Mouse (Mus musculus) stomach, embryonic 15.5 days (tissue): ENCODE measurements at regions not wholly inside any gene's neighbourhood (a gene's known extent, or its start where the extent isn't known, plus 50 kb on each side); places are given as distances from the start of the nearest gene placed in this dataset.

ENCODE experiments used
- ATAC-seq: fragments of 200-750 bp; cut with Nextera tagmentation; 2 replicates; pipeline ENCODE4 v1.8.0; 2017; ENCODE audit warnings: low read depth, moderate number of reproducible peaks, moderate TSS enrichment; ENCODE audit not compliant: insufficient read depth, low FRiP score
- H3K27ac ChIP-seq: fragments of 300-500 bp; sonication (generic); 2 replicates; pipeline ENCODE4 v1.5.1; 2015; ENCODE audit warnings: mild to moderate bottlenecking, inconsistent platforms
- H3K27me3 ChIP-seq: fragments of 300-500 bp; sonication (generic); replicated peaks from 2 replicates; pipeline ENCODE4 v1.6.1; 2015; ENCODE audit warnings: inconsistent platforms
- H3K36me3 ChIP-seq: fragments of 300-500 bp; sonication (generic); 2 replicates; pipeline ENCODE4 v1.6.1; 2015; ENCODE audit warnings: inconsistent platforms
- H3K4me1 ChIP-seq: fragments of 300-500 bp; sonication (generic); 2 replicates; pipeline ENCODE4 v1.6.1; 2015; ENCODE audit warnings: inconsistent platforms
- H3K4me2 ChIP-seq: fragments of 300-500 bp; sonication (generic); 2 replicates; pipeline ENCODE4 v1.6.1; 2015; ENCODE audit warnings: mild to moderate bottlenecking, inconsistent platforms
- H3K4me3 ChIP-seq: fragments of 300-500 bp; sonication (generic); replicated peaks from 2 replicates; pipeline ENCODE4 v1.5.1; 2015; ENCODE audit warnings: inconsistent platforms
- H3K9ac ChIP-seq: fragments of 300-500 bp; sonication (generic); 2 replicates; pipeline ENCODE4 v1.6.1; 2015; ENCODE audit warnings: inconsistent platforms
- H3K9me3 ChIP-seq: fragments of 300-500 bp; sonication (generic); 2 replicates; pipeline ENCODE4 v1.6.1; 2016; ENCODE audit warnings: inconsistent platforms
- WGBS: fragments of 180-500 bp; shearing (Covaris S2); methylation state at CpG from one replicate; pipeline ENCODE4 v1.1.7; 2015; 5-methylcytosine and 5-hydroxymethylcytosine counted together

DNA sequence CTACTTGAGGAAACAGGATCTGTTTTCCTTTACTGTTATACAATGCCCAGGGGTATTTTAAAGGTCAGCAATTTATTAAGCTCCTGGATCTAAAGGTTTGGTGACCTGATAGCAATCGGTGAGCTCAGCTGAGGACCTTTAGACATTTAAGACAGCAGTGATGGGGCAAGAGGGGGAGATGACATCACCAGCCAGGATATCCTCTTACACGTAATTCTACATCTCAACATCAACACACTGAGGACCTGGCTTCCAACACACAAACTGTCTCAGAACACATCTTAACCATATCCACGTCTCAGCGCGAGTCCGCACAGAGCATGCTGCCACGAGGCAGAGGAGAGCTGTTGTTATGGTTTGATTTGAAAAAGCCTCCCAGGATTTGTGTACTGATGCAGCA is 69.2 kb downstream of the Nhlrc3 start:
- no peaks in the 10 kb centered on the region for H3K27me3 ChIP-seq
- ATAC-seq, result no peak
- no peaks in the 10 kb centered on the region for H3K9me3 ChIP-seq
- WGBS, result 72% methylated on average over 7 of the region's 7 CpGs
- H3K9ac ChIP-seq, result no peak overlapping the region
- H3K4me3 ChIP-seq, result no peak overlapping the region
- H3K27ac ChIP-seq, result no peak overlapping the region
- no peaks in the 10 kb centered on the region for H3K4me1 ChIP-seq
- no peak overlapping the region for H3K4me2 ChIP-seq
- H3K36me3 ChIP-seq, result no peaks in the 10 kb centered on the region

DNA sequence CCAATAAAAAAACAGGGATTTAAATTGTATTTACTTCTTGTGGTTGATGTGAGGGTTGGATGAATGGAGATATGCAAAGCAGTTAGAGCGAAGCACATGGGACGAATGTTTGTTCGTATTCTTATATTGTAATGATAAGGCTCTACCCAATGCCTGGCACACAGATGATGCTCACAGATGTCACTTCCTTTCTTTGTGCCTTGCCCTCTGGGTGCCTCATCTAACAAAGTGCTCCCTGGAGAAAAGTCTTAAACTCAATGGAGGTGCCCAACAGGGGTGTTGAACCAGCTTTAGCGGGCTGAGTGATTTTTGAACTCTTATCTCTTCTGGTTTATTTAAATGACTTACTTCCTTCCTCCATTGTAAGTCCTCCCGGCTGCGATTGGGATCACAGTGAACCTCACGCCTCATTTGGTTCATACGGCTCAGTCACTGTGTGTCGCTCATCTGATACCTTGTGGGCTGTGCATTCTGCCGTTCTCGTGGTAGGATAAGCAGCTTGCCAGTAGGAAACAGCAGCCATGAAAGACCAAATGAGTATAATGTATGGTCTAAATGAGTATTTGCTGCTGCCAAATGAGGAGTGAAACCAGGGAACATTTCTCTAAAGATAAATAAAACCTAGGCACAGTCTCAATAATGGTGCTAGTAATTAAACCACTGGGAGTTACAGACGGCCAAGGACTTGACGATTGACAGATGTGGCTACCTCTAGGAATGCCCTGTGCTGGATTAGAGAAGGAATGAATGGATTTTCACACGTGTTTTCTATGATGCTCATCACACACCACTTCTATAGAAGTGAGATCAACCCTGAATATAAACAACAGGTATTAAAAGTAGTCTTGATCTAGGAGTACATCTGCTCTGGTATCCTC is 81.2 kb downstream of the Nhlrc3 start:
- no peak overlapping the region for H3K4me2 ChIP-seq
- no peaks in the 10 kb centered on the region for H3K4me1 ChIP-seq
- no peaks in the 10 kb centered on the region for H3K9me3 ChIP-seq
- H3K27me3 ChIP-seq, result no peaks in the 10 kb centered on the region
- WGBS, result 67% methylated on average over 14 of the region's 14 CpGs
- no peak for ATAC-seq
- H3K4me3 ChIP-seq, result no peak overlapping the region
- no peak overlapping the region for H3K9ac ChIP-seq
- H3K36me3 ChIP-seq, result no peaks in the 10 kb centered on the region
- no peak overlapping the region for H3K27ac ChIP-seq

DNA sequence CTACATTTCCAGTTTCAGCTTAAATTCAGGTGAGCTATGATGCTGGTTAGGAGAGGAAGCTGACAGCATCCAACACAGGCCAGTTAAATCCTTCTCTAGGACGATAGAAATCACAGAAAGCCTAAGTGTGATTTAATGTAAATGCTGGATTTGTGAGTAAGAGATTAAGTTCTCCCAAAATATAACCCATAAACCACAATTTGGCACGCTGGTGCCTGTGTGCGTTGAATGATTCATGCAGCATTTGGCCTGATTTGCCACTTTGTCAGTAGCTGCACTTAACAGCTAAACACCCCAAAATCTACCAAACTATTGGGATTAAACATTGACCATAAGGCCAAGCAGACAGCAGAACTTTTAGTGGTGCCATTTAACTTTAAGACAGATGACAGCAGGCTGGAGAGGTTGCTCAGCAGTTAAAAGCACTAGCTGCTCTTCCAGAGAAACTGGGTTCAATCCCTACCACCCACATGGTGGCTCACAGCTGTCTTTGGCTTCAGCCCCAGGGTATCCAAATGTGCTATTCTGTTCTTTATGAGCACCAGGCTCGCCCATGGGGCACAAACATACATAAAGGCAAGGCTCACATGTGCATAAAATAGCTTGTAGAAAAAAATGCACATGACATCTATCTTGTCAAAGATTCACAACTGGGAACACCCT is 83.5 kb downstream of the Nhlrc3 start:
- H3K4me3 ChIP-seq, result no peak overlapping the region
- no peaks in the 10 kb centered on the region for H3K9me3 ChIP-seq
- no peak overlapping the region for H3K27ac ChIP-seq
- no peak overlapping the region for H3K9ac ChIP-seq
- ATAC-seq, result no peak
- no peaks in the 10 kb centered on the region for H3K4me1 ChIP-seq
- no peaks in the 10 kb centered on the region for H3K27me3 ChIP-seq
- no peaks in the 10 kb centered on the region for H3K36me3 ChIP-seq
- 53% methylated on average over 4 of the region's 4 CpGs for WGBS
- H3K4me2 ChIP-seq, result no peak overlapping the region

DNA sequence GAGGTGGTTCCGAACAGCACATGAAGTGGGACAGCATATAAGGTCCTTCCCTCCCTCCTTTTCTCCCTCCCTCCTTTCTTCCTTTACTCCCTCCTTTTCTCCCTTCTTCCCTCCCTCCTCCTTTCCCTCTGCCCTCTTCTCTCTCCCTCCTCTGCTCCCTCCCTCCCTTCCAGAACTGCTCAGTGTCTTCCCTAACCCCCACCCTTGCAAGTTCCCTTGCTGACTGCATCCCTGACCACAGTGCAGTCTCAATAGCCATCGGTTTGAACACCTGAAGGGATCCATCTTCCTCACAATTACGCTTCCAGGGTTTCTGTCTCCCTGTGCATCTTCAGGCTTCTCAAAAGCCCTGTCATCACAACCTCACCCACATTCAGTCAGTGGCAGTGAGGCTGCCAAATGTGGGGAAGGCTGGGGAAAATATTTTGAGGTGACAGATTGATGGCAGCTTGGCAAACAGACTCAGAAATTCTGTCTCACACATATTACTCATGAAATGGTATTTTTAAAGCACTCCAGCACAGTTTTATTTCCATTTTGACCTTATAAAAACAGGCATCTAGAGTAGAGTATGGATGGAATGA is 86.2 kb downstream of the Nhlrc3 start:
- H3K27ac ChIP-seq, result no peak overlapping the region
- H3K36me3 ChIP-seq, result no peaks in the 10 kb centered on the region
- no peaks in the 10 kb centered on the region for H3K27me3 ChIP-seq
- H3K4me3 ChIP-seq, result no peak overlapping the region
- 72% methylated on average over 3 of the region's 3 CpGs for WGBS
- no peak for ATAC-seq
- no peak overlapping the region for H3K4me2 ChIP-seq
- H3K4me1 ChIP-seq, result no peaks in the 10 kb centered on the region
- H3K9ac ChIP-seq, result no peak overlapping the region
- H3K9me3 ChIP-seq, result no peaks in the 10 kb centered on the region

DNA sequence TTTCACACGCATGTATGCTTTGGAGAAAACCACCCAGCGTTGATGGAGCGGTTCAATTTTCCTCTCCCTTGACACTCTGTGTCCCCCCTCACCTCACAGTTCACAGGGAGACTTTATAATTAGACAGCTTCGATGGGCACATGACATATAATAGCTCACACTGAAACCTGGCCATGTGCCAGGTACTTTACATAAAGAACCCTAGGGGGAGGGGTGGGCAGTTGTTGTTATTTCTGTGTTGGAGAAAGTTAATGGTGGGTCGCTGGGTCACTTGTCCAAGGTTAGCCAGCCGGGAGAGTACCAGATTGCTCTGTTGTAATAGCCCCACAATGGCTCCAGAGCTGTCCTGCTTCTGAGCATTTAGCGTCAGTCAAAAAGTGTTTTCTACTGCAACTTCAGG is 90.2 kb downstream of the Nhlrc3 start:
- no peak overlapping the region for H3K4me2 ChIP-seq
- H3K4me1 ChIP-seq, result no peaks in the 10 kb centered on the region
- no peak overlapping the region for H3K4me3 ChIP-seq
- 59% methylated on average over 7 of the region's 7 CpGs for WGBS
- ATAC-seq, result no peak
- H3K9me3 ChIP-seq, result no peaks in the 10 kb centered on the region
- H3K27ac ChIP-seq, result no peak overlapping the region
- H3K36me3 ChIP-seq, result no peaks in the 10 kb centered on the region
- H3K27me3 ChIP-seq, result no peaks in the 10 kb centered on the region
- no peak overlapping the region for H3K9ac ChIP-seq

DNA sequence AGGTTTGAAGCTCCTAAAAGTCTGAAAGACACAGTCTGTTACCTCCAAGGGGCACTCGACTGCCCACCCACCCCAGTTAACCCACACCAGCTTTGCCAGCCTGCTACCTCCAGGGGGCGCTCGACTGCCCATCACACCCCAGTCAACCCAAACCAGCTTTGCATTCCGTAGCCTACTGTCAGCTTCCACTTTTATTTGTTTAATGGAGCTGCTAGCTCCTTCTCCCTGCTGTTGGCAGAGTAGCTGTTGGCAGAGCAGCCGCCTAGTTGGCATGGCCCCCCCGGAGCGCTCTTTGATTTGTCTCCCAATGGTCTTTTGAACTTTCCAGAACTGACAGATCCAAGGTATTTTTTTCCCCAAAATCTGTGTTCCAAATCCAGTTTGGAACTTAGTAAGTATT is 91.2 kb downstream of the Nhlrc3 start:
- Histone ChIP-seq H3K9me3 (no peaks in the 10 kb centered on the region), H3K27ac (no peak overlapping the region), H3K4me1 (no peaks in the 10 kb centered on the region), H3K27me3 (no peaks in the 10 kb centered on the region), H3K4me3 (no peak overlapping the region), H3K9ac (no peak overlapping the region), H3K36me3 (no peaks in the 10 kb centered on the region), H3K4me2 (no peak overlapping the region)
- WGBS, result 63% methylated on average over 7 of the region's 7 CpGs
- ATAC-seq, result no peak

DNA sequence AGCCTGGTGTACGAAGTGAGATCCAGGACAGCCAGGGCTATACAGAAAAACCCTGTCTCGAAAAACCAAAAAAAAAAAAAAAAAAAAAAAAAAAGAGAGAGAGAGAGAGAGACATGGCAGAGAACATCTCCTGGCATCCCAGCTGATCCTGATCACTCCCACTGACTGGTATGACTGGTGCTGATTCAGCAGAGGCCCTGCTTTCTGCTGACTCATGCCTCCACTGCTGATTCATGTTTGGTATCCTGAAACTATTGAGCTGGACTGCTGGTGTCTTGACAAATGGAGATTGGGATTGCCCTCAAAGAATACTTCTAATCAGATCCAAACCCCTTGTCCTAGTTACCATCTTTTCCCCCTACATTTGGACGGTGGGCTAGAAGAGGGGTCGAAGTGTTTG is 101.9 kb downstream of the Nhlrc3 start:
- H3K27me3 ChIP-seq, result no peaks in the 10 kb centered on the region
- H3K36me3 ChIP-seq, result no peaks in the 10 kb centered on the region
- WGBS, result 71% methylated on average over 4 of the region's 4 CpGs
- H3K27ac ChIP-seq, result no peak overlapping the region
- no peak overlapping the region for H3K9ac ChIP-seq
- H3K9me3 ChIP-seq, result no peaks in the 10 kb centered on the region
- H3K4me2 ChIP-seq, result no peak overlapping the region
- no peaks in the 10 kb centered on the region for H3K4me1 ChIP-seq
- no peak overlapping the region for H3K4me3 ChIP-seq
- ATAC-seq, result no peak

DNA sequence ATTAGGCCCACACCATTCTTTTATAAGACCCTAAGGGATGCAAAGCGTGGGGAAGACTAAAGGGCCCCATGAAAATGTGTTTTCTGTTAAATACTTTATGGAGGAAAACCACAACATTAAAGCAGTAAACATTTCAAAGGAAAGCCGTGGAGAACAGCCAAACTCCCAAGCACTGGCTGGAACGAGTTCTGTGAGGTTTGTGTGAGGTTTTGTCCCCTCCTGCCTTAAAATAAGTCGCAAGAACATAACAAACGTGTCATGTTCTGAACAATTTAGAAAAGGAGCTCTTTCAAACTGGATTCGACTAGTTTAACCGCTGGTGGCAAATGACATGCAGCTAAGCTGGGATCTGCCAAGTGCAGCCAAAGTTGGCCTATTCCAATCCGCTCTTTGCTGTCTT is 109.4 kb downstream of the Nhlrc3 start:
- Histone ChIP-seq H3K9ac (no peak overlapping the region), H3K36me3 (no peaks in the 10 kb centered on the region), H3K4me1 (no peaks in the 10 kb centered on the region), H3K27me3 (no peaks in the 10 kb centered on the region), H3K9me3 (no peaks in the 10 kb centered on the region), H3K4me3 (no peak overlapping the region), H3K27ac (no peak overlapping the region), H3K4me2 (no peak overlapping the region)
- no peak for ATAC-seq
- 55% methylated on average over 8 of the region's 8 CpGs for WGBS

DNA sequence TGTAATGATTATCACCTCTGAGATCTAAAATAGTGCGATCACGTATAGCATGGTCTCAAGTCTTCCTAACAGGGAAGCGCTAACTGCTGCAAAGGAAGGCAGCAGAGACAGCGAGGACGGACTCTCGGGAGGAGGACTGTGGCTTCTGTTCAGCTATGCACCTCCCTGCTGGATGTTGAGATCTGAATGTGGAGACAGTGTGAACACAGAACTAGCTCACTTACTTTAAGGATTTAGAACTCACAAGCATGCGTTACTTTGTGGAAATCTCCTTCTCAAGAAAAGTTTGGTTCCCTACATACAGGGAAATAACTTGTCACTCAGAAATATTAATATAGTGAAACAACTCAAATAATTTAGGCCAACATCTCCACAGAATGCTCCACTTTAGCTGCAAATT is 109.8 kb downstream of the Nhlrc3 start:
- Histone ChIP-seq H3K4me2 (no peak overlapping the region), H3K27ac (no peak overlapping the region), H3K4me3 (no peak overlapping the region), H3K27me3 (no peaks in the 10 kb centered on the region), H3K36me3 (no peaks in the 10 kb centered on the region), H3K4me1 (no peaks in the 10 kb centered on the region), H3K9me3 (no peaks in the 10 kb centered on the region), H3K9ac (no peak overlapping the region)
- 82% methylated on average over 7 of the region's 7 CpGs for WGBS
- no peak for ATAC-seq

DNA sequence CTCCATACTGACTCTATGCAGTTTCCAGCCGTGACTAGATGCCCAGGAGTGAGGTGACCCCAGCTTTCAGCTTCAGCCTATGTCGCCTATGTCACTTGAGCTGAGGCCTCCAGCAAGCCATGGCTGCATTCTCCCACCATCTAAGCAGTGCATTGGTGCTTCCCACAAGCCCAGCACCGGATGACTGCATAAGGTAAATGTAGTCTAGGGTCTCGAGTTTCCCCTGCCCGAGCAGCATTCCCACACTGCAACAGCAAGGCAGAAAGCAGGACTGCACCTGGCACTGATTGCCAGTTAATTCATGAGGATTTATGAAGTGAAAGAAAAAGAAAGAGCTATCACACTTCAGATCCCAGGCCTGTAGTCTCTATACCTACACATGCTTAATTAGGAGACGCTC is 119.5 kb downstream of the Nhlrc3 start:
- Histone ChIP-seq H3K36me3 (no peaks in the 10 kb centered on the region), H3K27ac (no peak overlapping the region), H3K4me1 (no peaks in the 10 kb centered on the region), H3K9ac (no peak overlapping the region), H3K9me3 (no peaks in the 10 kb centered on the region), H3K4me3 (no peak overlapping the region), H3K27me3 (no peaks in the 10 kb centered on the region), H3K4me2 (no peak overlapping the region)
- WGBS, result 79% methylated on average over 6 of the region's 6 CpGs
- no peak for ATAC-seq

DNA sequence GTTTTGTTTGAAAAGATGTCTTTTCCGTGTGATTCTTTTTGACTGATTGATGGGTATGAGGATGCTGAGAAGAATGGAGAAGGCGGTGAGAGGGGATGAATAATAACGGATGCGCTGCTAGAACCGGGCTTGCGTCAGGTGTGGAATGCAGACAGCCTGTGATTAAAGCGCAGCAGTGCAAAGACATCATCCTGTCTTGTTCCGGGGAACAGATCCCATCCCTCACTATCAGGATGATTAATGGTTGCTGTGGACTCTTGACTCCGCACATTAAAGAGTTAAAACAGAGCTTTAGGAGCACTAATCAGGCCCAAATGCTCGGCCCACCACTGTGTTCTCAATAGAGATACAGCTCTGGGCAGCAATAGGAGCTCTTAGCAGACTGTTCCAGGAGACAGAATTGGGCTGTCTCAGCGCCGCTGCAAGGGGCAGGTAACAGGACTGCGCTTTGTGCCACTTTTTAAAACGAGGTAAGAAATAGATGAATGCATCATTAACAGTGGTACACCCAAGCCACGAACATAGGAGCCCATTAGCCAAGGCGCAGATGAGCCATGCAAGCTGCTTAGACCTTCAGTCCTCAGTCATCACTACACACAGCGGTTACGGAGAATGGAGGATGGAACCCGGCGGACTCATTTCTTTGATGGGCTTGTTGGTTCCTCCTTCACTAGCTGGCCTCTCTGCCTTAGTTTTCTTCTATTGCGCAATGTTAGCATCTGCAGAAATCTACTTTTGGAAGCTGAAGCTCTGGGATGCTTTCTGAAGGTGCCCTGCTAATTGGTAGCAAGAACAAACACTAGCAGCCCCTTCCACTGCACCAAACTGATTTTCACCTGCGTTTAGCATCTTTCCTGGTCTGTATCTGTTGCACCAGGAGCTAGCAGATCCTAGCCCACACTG is 121.6 kb downstream of the Nhlrc3 start:
- no peak overlapping the region for H3K27ac ChIP-seq
- no peak overlapping the region for H3K4me2 ChIP-seq
- no peaks in the 10 kb centered on the region for H3K27me3 ChIP-seq
- 57% methylated on average over 22 of the region's 22 CpGs for WGBS
- H3K9ac ChIP-seq, result no peak overlapping the region
- no peaks in the 10 kb centered on the region for H3K36me3 ChIP-seq
- no peak for ATAC-seq
- H3K9me3 ChIP-seq, result no peaks in the 10 kb centered on the region
- H3K4me1 ChIP-seq, result no peaks in the 10 kb centered on the region
- no peak overlapping the region for H3K4me3 ChIP-seq
